Mouse (Mus musculus) spleen, adult 2 months (tissue): ENCODE measurements at regions not wholly inside any gene's neighbourhood (a gene's known extent, or its start where the extent isn't known, plus 50 kb on each side); places are given as distances from the start of the nearest gene placed in this dataset.

ENCODE experiments used
- DNase-seq, 2 experiments: peaks; one replicate each; pipeline versions ENCODE4 v3.0.0 to v3.0.0-alpha.2; 2012 to 2021; ENCODE audit warnings: low spot score in 2 of 2, low read depth in 1 of 2
- H3K27ac ChIP-seq: fragments of 200-500 bp; 2 replicates; pipeline ENCODE4 v1.5.1; 2012; ENCODE audit warnings: low read length, inconsistent platforms; ENCODE audit not compliant: insufficient read depth
- H3K27me3 ChIP-seq: fragments of 200-500 bp; 2 replicates; pipeline ENCODE4 v1.6.1; 2012; ENCODE audit warnings: mild to moderate bottlenecking, moderate library complexity, low read length, inconsistent platforms; ENCODE audit not compliant: control insufficient read depth, insufficient read depth
- H3K36me3 ChIP-seq: fragments of 200-500 bp; 2 replicates; pipeline ENCODE4 v1.6.1; 2012; ENCODE audit warnings: mild to moderate bottlenecking, low read length, inconsistent platforms; ENCODE audit not compliant: control insufficient read depth, insufficient read depth
- H3K4me1 ChIP-seq: fragments of 200-500 bp; 2 replicates; pipeline ENCODE4 v1.6.1; 2011; ENCODE audit warnings: inconsistent platforms; ENCODE audit not compliant: control insufficient read depth, insufficient read depth, insufficient read length
- H3K4me3 ChIP-seq: fragments of 200-500 bp; 2 replicates; pipeline ENCODE4 v1.5.1; 2011; ENCODE audit warnings: mild to moderate bottlenecking, inconsistent platforms; ENCODE audit not compliant: insufficient read depth, insufficient read length; ENCODE audit errors: extremely low read depth
- CTCF ChIP-seq: fragments of 200-500 bp; IDR thresholded peaks from 2 replicates; pipeline ENCODE4 v1.5.1; 2011; ENCODE audit warnings: mild to moderate bottlenecking, inconsistent platforms; ENCODE audit not compliant: insufficient read depth, insufficient read length, insufficient replicate concordance; ENCODE audit errors: extremely low read depth
- POLR2A ChIP-seq: fragments of 200-500 bp; IDR thresholded peaks from 2 replicates; pipeline ENCODE4 v1.6.1; 2011; ENCODE audit warnings: low read depth, low read length, inconsistent platforms
- WGBS: fragments of 180-500 bp; shearing (Covaris S2); methylation state at CpG from one replicate; pipeline ENCODE4 v1.1.7; 2018; 5-methylcytosine and 5-hydroxymethylcytosine counted together

DNA sequence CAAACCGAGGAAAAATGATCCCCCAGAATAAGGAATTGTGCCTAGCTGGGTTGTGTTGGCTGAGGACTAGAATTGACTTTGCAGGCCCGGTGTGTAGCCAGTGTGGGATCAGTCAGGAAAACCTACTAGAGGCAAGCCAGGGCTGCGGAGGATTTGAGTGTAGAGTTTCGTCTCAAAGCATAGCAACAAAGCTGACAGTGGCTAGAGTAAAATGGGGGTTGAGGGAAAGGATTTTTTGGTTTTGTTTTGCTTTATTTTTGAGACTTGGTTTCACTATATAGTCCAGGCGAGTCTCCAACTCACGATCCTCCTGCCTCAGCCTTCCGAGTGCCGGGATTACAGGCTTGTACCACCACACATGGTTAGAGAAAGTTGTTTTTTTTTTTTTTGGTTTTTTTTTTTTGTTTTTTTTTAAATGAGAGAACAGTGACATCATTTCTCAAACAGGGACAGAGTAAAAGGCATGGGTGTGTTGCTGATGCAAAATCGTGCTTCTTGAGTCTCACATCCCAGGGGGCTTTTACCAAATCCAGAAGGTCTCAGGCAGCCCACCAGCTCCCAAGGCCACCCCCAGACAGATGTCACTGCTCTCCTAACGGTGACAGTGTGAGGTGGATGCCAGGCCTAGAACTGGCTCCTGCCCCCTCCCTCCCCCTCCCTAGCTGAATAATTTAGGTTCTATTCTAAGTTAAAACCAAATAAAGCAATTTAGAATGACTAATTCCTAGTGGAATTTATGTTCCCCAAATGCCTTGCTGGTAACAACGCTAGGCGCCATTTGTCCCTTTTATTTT is 101.8 kb downstream of the Nptx2 start:
- Histone ChIP-seq H3K27ac (no peak overlapping the region), H3K4me3 (no peak overlapping the region), H3K36me3 (no peaks in the 10 kb centered on the region), H3K4me1 (no peaks in the 10 kb centered on the region), H3K27me3 (no peaks in the 10 kb centered on the region)
- DNase-seq, result no peak
- TF ChIP-seq POLR2A (no peak), CTCF (no peak)
- 82% methylated on average over 12 of the region's 12 CpGs for WGBS

- no peak overlapping the region for H3K27ac ChIP-seq
- H3K27me3 ChIP-seq, result no peaks in the 10 kb centered on the region
- no peak for DNase-seq
- no peaks in the 10 kb centered on the region for H3K4me1 ChIP-seq
- no peak for TF ChIP-seq POLR2A
- TF ChIP-seq CTCF, result no peak
- H3K4me3 ChIP-seq, result no peak overlapping the region
- 40% methylated on average over 5 of the region's 5 CpGs for WGBS
- H3K36me3 ChIP-seq, result no peaks in the 10 kb centered on the region
Measured at GRCm38 (mm10) chr5:144652231-144652630, 106.5 kb downstream of the Nptx2 start.

GRCm38 (mm10) chr5:144662031-144662430 is 99.6 kb downstream of the Tmem130 start:
- Histone ChIP-seq H3K4me3 (no peak overlapping the region), H3K27me3 (no peaks in the 10 kb centered on the region), H3K36me3 (no peaks in the 10 kb centered on the region), H3K4me1 (no peaks in the 10 kb centered on the region), H3K27ac (no peak overlapping the region)
- 78% methylated on average over 3 of the region's 3 CpGs for WGBS
- TF ChIP-seq CTCF, result no peak
- TF ChIP-seq POLR2A, result no peak
- no peak for DNase-seq

DNA sequence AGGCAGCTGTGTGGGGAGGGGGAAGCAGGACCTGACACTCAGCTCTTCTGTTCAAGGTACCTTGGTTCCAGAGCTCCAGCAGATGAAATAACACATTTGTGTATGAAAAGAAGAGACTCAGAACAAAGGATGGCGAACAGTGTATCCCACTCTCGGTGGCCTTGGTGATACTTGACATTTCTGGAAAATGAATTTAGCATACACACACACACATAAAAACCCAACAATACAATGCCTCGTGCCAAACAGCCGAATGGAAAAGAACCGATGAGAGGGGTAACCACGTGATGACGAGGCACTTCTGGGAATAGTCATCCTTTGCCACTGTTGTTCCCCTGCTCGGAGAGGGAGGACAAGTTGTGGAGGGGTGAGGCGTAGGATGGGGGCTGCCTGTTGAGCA is 97.6 kb downstream of the Tmem130 start:
- Histone ChIP-seq H3K27ac (no peak overlapping the region), H3K27me3 (no peaks in the 10 kb centered on the region), H3K4me1 (no peaks in the 10 kb centered on the region), H3K36me3 (no peaks in the 10 kb centered on the region), H3K4me3 (no peak overlapping the region)
- TF ChIP-seq POLR2A (no peak), CTCF (no peak)
- no peak for DNase-seq
- WGBS, result 84% methylated on average over 9 of the region's 9 CpGs

DNA sequence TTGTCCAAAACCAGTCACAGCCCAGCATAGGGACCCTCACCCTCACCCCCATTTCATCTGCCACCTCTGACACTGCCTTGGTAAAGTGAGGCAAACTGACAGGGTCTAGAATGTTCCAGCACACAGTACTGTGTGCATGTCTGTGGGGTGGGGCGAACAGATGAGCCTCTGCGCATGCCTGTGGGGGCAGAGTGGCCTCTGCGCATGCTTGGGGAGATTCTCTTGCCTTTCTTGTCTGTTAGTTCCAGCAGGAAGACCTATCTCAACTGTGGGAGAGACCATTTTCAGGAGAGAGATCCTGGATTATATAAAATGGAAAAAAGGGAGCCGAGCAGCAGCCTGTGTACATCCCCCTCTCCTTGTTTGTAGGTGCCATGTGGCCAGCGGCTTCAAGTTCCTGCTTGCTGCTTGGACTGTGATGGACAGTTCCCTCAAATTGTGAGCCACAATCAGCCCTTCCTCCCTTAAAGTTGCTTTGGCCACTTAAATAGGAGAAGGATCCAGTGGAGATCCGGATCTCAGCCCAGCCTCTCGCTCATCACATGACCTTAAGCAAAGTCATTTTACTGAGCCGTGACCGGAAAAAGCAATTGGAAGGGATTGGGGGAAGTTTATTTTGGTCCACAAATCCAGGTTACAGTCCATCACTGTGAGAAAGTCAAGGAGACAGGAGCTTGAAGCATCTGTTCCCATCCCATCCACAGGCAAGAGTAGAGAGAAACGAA is 96.9 kb downstream of the Tmem130 start:
- Histone ChIP-seq H3K4me3 (no peak overlapping the region), H3K4me1 (no peaks in the 10 kb centered on the region), H3K27ac (no peak overlapping the region), H3K27me3 (no peaks in the 10 kb centered on the region), H3K36me3 (no peaks in the 10 kb centered on the region)
- WGBS, result 88% methylated on average over 10 of the region's 10 CpGs
- DNase-seq, result no peak
- TF ChIP-seq POLR2A (no peak), CTCF (no peak)

GRCm38 (mm10) chr5:144668060-144668459 is 93.6 kb downstream of the Tmem130 start:
- H3K4me3 ChIP-seq, result no peak overlapping the region
- 74% methylated on average over 3 of the region's 3 CpGs for WGBS

More at GRCm38 (mm10) chr5:144668060-144668459, 93.6 kb downstream of the Tmem130 start:
- H3K27ac ChIP-seq, result no peak overlapping the region
- DNase-seq, result no peak
- TF ChIP-seq CTCF (no peak), POLR2A (no peak)
- H3K27me3 ChIP-seq, result no peaks in the 10 kb centered on the region
- no peaks in the 10 kb centered on the region for H3K4me1 ChIP-seq
- H3K36me3 ChIP-seq, result no peaks in the 10 kb centered on the region
